Mouse (Mus musculus) kidney, embryonic 15.5 days (tissue): Measurements from ENCODE around the gene Hirip3. TPM values are rescaled to one million over a fixed set of nuclear protein-coding genes. Genes with fewer than 3 reads are reported as not detected.
"Not testable (repeated sequence)": the region's sequence is repeated elsewhere in the genome, so short reads cannot be mapped to it uniquely, and the experiment has no call there.

ENCODE experiments used
- ATAC-seq: fragments of 200-750 bp; cut with Nextera tagmentation; replicated peaks from 2 replicates; pipeline ENCODE4 v1.8.0; 2017; ENCODE audit warnings: moderate TSS enrichment; ENCODE audit not compliant: low FRiP score
- H3K27ac ChIP-seq: fragments of 300-500 bp; sonication (generic); 2 replicates; pipeline ENCODE4 v1.5.1; 2015; ENCODE audit warnings: mild to moderate bottlenecking, inconsistent platforms
- H3K27me3 ChIP-seq: fragments of 300-500 bp; sonication (generic); 2 replicates; pipeline ENCODE4 v1.6.1; 2015; ENCODE audit warnings: inconsistent platforms
- H3K36me3 ChIP-seq: fragments of 300-500 bp; sonication (generic); 2 replicates; pipeline ENCODE4 v1.6.1; 2015; ENCODE audit warnings: inconsistent platforms
- H3K4me1 ChIP-seq: fragments of 300-500 bp; sonication (generic); 2 replicates; pipeline ENCODE4 v1.6.1; 2015; ENCODE audit warnings: inconsistent platforms
- H3K4me2 ChIP-seq: fragments of 300-500 bp; sonication (generic); 2 replicates; pipeline ENCODE4 v1.6.1; 2015; ENCODE audit warnings: moderate library complexity, mild to moderate bottlenecking, inconsistent platforms
- H3K4me3 ChIP-seq: fragments of 300-500 bp; sonication (generic); replicated peaks from 2 replicates; pipeline ENCODE4 v1.5.1; 2015; ENCODE audit warnings: mild to moderate bottlenecking, inconsistent platforms
- H3K9ac ChIP-seq: fragments of 300-500 bp; sonication (generic); 2 replicates; pipeline ENCODE4 v1.6.1; 2015; ENCODE audit warnings: mild to moderate bottlenecking, inconsistent platforms
- H3K9me3 ChIP-seq: fragments of 300-500 bp; sonication (generic); replicated peaks from 2 replicates; pipeline ENCODE4 v1.6.1; 2016; ENCODE audit warnings: inconsistent platforms
- WGBS: fragments of 180-500 bp; shearing (Covaris S2); methylation state at CpG from one replicate; pipeline ENCODE4 v1.1.7; 2015; ENCODE audit warnings: mixed read lengths; 5-methylcytosine and 5-hydroxymethylcytosine counted together
- polyA plus RNA-seq: library from polyadenylated mRNA; unstranded; fragments of >200 nt; fragmentation: Nextera tagmentation; extraction: Ambion mirVana; gene quantifications from 2 replicates; pipeline ENCODE4 v1.2.1, GENCODE M21; 2015

Gene Hirip3
- polyA plus RNA-seq, 1 experiment from 2014 or later = 40.1 TPM

GRCm38 (mm10) chr7:126884286-126885164 lies 22.8 kb downstream of the Hirip3 start, which contains the start of gene Taok2:
Gene Taok2, minus strand, starts transcription at chr7:126884703.
- Histone ChIP-seq H3K9me3 (no peaks in the 10 kb centered on the region), H3K27ac (peak within 1 kb of the TSS; percentile 93), H3K4me3 (peak within 1 kb of the TSS; percentile 67), H3K4me1 (peaks cover 31% of the 10 kb centered on the region), H3K9ac (peak within 1 kb of the TSS; percentile 81), H3K36me3 (peaks cover 12% of the 10 kb centered on the region), H3K27me3 (no peaks in the 10 kb centered on the region), H3K4me2 (peak within 1 kb of the TSS; percentile 92)
- peak; percentile 98 for ATAC-seq
- under 1% methylated on average over 56 of the region's 56 CpGs for WGBS

DNA sequence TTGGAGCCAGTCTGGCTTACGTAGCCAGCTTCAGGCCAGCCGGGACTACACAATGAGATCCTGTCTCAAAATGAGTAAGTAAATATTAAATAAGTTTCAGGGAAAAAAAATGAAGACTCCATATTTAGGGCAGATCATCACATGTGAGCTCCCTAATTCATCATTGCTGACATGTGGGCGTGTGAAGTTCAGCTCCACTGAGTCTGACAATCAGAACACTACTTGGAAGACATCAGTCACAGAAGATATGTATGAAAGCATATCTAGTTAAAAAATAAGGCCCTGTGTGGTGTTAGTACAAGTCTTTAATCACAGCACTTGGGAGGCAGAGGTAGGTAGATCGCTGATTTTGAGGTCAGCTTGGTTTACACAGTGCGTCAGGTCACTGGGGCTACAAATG lies 25.5 kb downstream of the Hirip3 start:
- Histone ChIP-seq H3K9me3 (no peaks in the 10 kb centered on the region), H3K27ac (no peak overlapping the region), H3K27me3 (no peaks in the 10 kb centered on the region), H3K4me3 (no peak overlapping the region), H3K4me2 (no peak overlapping the region), H3K4me1 (peaks cover 16% of the 10 kb centered on the region), H3K9ac (no peak overlapping the region), H3K36me3 (peaks cover 14% of the 10 kb centered on the region; the same call in 1 of the 2 replicates)
- ATAC-seq = no peak
- 76% methylated on average over 5 of the region's 5 CpGs for WGBS

DNA sequence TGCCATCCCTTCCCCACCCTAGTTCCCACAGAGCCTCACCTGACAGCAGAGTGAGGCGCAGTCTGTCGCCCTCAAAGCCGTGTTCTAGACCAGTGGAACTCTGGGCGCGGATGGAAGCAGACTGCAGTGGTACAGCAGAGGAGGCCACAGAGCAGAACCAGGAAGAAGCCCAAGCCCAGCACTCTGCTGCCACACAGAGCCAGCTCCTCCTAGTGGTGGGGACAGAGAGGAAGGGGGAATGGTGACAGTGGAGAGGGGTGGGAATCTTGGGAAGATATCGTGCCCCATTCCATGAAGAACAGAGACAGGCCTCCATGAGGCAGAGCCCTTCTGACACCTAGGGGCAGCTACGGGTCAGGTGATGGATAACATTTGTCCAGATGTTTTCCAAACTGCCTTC lies 27.1 kb downstream of the Hirip3 start:
- no peak overlapping the region for H3K27ac ChIP-seq
- no peak overlapping the region for H3K4me2 ChIP-seq
- H3K9me3 ChIP-seq = no peaks in the 10 kb centered on the region
- 0 out of 2 replicates have a peak, but pooled peaks cover under 1% of the 10 kb centered on the region for H3K4me1 ChIP-seq
- H3K4me3 ChIP-seq = no peak overlapping the region
- no peak overlapping the region for H3K9ac ChIP-seq
- no peaks in the 10 kb centered on the region for H3K27me3 ChIP-seq
- no peak for ATAC-seq
- H3K36me3 ChIP-seq = peaks cover 14% of the 10 kb centered on the region; the same call in 1 of the 2 replicates
- 39% methylated on average over 7 of the region's 7 CpGs for WGBS

- WGBS = 83% methylated on average over 5 of the region's 5 CpGs
- H3K4me2 ChIP-seq = peak overlapping the region; percentile 81
- ATAC-seq = no peak
- peaks cover under 1% of the 10 kb centered on the region; the same call in 1 of the 2 replicates for H3K36me3 ChIP-seq
- H3K4me3 ChIP-seq = no peak overlapping the region
- H3K27me3 ChIP-seq = no peaks in the 10 kb centered on the region
- H3K27ac ChIP-seq = no peak overlapping the region
- no peaks in the 10 kb centered on the region for H3K9me3 ChIP-seq
- H3K9ac ChIP-seq = no peak overlapping the region
- H3K4me1 ChIP-seq = peaks cover 16% of the 10 kb centered on the region
These were observed 35.1 kb downstream of the Hirip3 start for GRCm38 (mm10) chr7:126896912-126897311.

- Histone ChIP-seq H3K4me1 (peaks cover 16% of the 10 kb centered on the region), H3K9ac (peak overlapping the region; percentile 75), H3K36me3 (no peaks in the 10 kb centered on the region), H3K4me2 (peak overlapping the region; percentile 81), H3K27me3 (no peaks in the 10 kb centered on the region), H3K27ac (peak overlapping the region; percentile 61), H3K4me3 (peak overlapping the region; percentile 71), H3K9me3 (no peaks in the 10 kb centered on the region)
- WGBS = 20% methylated on average over 16 of the region's 16 CpGs
- ATAC-seq = peak; percentile 19
These were observed 35.8 kb downstream of the Hirip3 start for GRCm38 (mm10) chr7:126897390-126898101.

GRCm38 (mm10) chr7:126898102-126898990 lies 36.6 kb downstream of the Hirip3 start:
- Histone ChIP-seq H3K27me3 (no peaks in the 10 kb centered on the region), H3K4me1 (peaks cover 16% of the 10 kb centered on the region), H3K4me2 (peak overlapping the region; percentile 81), H3K27ac (peak overlapping the region; percentile 82), H3K9ac (peak overlapping the region; percentile 75), H3K36me3 (no peaks in the 10 kb centered on the region), H3K9me3 (no peaks in the 10 kb centered on the region), H3K4me3 (peak overlapping the region; percentile 71)
- WGBS = 9% methylated on average over 37 of the region's 37 CpGs
- ATAC-seq = peak; percentile 95

DNA sequence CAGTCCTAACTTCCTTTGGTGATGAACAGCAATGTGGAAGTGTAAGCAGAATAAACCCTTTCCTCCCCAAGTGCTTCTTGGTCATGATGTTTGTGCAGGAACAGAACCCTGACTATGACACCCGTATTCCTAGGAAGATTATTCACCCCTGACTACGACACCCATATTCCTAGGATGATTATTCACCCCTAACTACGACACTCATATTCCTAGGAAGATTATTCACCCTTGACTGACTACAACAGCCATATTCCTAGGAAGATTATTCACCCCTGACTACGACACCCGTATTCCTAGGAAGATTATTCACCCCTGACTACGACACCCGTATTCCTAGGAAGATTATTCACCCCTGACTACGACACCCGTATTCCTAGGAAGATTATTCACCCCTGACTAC lies 38.0 kb downstream of the Hirip3 start:
- H3K36me3 ChIP-seq, H3K4me2 ChIP-seq, H3K9ac ChIP-seq, H3K9me3 ChIP-seq, H3K27ac ChIP-seq, ATAC-seq, H3K4me3 ChIP-seq, H3K27me3 ChIP-seq: not testable (repeated sequence)
- WGBS = 91% methylated on average over 7 of the region's 9 CpGs
- H3K4me1 ChIP-seq = peaks cover 16% of the 10 kb centered on the region

DNA sequence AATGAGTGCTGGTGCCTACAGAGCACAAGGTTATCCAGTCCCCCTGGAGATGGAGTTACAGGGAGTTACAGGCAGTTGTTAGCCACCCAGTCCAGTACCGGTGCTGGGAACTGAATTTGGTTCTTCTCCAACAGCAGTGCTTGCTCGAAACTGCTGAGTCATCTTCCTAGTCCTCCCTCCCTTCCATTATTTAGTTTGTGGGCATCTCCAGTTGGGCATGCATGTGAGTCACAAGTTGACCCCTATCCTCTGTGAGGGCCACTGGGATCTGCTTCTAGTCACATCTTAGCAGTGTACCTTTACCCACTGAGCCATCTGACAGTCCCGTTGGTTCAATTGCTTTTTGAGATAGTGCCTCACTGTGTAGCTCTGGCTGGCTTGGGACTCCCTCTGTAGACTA lies 43.8 kb downstream of the Hirip3 start:
- Histone ChIP-seq H3K4me1 (no peaks in the 10 kb centered on the region), H3K9ac (no peak overlapping the region), H3K36me3 (no peaks in the 10 kb centered on the region), H3K27ac (no peak overlapping the region), H3K4me3 (no peak overlapping the region), H3K27me3 (no peaks in the 10 kb centered on the region), H3K4me2 (no peak overlapping the region), H3K9me3 (no peaks in the 10 kb centered on the region)
- WGBS = 75% methylated on average over 3 of the region's 3 CpGs
- no peak for ATAC-seq

DNA sequence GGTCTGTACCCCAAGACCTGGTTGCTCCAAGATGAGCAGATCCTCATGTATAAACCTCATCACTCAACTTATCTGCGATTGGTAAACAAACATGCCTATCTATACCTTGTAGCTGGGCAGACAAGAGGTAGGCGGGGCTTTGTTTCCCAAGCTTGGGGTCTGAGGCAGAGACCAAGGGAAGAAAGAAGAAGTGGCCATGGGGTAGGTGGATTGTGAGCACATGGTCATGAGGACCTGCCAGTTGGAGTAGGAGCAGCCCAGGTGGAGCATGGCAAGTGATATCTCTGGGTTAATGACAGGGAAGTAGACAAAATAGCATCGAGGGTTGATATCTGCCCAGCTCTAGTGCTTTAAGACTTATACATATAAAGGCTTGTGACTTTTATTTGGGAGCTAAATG lies 53.1 kb downstream of the Hirip3 start:
- no peak for ATAC-seq
- no peaks in the 10 kb centered on the region for H3K27me3 ChIP-seq
- no peaks in the 10 kb centered on the region for H3K9me3 ChIP-seq
- H3K27ac ChIP-seq = no peak overlapping the region
- H3K4me3 ChIP-seq = no peak overlapping the region
- WGBS = 79% methylated on average over 3 of the region's 3 CpGs
- H3K36me3 ChIP-seq = no peaks in the 10 kb centered on the region
- H3K9ac ChIP-seq = no peak overlapping the region
- H3K4me1 ChIP-seq = 0 out of 2 replicates have a peak, but pooled peaks cover 3% of the 10 kb centered on the region
- no peak overlapping the region for H3K4me2 ChIP-seq
